Mouse (Mus musculus) testis, postnatal 14 days (tissue): Measurements from ENCODE around the gene Aprt.
A peak's percentile ranks its signal among the peaks of the same experiment; 100 is the strongest.

Experiments
- DNase-seq: peaks from one replicate; pipeline ENCODE4 v3.0.0; 2021; ENCODE audit warnings: low spot score

Gene Aprt

DNA sequence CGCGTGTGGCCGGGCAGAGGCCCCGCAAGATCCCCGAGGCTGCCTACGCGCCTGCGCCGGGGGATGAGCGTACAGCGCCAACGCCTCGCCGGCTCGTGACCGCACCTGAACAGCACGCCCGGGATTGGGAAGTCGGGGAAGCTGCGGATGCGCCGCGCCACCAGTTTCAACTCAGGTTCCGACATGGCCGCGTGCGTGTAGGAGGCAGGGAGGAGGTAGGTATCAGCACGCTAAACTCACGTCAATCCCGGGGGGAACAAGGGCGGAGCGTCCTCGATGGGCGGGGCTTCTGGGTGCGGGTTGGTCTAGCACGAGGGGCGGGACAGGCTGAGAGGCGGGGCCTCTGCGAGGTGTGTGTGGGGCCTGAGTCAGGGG lies at the start of gene Aprt:
Gene Aprt, minus strand, starts transcription at position 262 of the 375 bp plus-strand sequence.
- DNase-seq: peak; percentile 92

DNA sequence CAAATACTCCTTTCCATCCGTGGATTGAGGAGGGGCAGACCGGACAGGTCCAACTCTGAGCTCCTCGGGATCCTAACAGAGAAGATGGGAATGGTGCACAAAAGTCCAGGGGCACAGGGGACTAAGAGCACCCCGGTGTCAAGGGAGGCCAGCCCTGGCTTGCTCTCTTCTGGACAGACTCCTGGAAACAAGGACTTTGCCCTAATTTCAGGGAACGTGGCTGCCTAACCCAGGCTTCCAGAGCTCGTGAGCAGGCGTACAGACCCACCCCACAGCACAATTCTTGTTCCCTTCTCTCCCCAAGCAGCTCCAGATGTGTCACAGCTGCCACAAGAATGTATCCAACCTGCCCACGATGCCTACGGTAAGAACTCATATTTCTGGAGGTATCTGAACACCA lies 49.1 kb upstream of the Aprt start:
- no peak for DNase-seq

DNA sequence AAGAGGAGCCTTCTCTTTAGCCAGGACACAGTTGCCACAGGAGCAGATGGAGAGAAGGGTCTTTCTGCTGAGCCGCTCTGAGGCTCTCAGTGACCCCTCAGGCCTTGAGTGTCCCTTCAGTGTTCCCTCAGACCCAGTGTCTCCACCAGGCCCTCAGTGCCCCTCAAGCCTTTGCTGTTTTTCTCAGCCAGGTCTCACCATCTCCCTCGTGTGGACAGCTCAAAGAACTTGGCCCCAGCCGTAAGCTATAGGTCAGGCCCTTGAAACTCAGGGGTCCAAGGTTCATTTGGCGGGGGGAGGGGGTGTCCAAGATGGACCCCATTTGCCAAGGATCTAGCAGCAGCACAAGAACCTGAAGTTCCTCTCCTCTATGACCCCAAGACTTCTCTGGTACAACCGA lies 47.9 kb upstream of the Aprt start:
- no peak for DNase-seq

DNA sequence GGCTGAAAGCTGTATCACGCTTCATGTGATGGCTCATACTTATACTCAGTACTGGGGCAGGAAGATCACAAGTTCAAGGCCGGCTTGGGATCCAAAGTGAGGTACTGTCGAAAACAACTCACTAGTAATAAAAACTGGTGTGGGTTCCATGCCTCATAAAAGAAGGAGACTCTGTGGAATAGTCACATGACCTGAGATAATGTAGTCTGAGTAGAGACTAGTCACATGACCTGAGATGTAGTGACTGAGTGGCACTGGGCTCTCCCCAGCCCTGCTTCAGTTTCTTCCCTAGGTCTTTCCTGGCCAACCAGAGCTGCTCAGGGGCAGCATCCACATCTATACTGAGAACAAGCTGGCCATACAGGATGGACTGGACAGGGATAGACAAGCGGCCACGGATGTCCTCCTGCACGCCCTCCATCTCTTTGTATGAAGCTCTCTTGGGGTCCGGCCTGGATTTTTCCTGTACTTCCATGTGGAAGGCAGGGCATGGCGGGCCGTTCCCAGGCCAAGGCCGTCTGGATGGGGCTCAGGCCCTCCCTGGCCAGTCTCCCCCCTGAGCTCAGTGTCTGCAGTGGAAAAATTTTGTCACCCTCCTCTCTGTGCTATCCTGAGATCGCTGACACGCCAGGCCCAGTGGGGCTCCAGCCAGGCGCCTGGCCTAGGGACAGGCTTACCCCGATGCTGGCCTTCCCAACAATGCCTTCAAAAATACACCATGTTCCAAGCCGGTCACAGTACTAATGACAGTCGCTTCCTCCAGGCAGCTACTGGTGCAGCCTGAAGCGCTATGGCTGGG lies 47.3 kb upstream of the Aprt start:
- DNase-seq: no peak

DNA sequence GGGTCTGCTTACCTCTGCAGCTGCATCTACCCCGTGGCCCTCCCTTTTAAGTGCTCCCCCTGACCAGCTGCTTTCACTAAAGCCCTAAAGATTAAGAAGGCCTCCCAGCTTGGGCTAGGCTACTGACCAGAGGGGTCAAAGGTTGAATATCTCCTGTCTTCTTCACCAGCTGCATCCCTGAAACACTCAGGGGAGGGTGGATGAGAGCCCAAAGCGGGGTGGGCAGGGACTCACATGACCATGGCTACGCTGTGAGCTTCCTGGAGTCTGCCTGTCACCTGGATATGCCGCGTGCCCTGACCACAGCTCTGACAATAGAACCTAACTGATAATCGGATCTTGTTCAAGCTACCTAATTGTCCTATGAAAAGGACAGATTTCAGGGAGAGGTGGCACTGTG lies 46.0 kb upstream of the Aprt start, which contains the start of gene Pabpn1l:
Gene Pabpn1l, minus strand, starts transcription at position 13 of the 400 bp plus-strand sequence.
- no peak for DNase-seq

DNA sequence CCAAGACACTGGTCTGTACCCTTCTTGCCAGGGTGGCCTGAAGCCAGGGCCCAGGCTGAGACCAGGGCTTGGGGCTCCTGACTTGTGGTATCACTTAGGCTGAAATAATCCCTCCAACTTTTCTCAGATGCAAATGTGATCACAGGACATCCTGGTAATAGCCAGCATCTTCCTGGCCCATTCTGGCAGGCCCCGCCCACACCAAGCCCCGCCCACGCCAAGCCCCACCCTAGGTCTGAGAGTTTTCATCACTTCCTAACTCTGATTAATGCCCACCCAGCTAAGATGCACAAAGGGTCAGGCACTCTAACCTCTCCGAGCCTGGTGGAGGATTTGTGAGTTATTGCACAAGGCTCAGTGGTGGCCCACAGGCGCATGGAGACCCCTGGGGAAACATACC lies 43.7 kb upstream of the Aprt start:
- DNase-seq: no peak

DNA sequence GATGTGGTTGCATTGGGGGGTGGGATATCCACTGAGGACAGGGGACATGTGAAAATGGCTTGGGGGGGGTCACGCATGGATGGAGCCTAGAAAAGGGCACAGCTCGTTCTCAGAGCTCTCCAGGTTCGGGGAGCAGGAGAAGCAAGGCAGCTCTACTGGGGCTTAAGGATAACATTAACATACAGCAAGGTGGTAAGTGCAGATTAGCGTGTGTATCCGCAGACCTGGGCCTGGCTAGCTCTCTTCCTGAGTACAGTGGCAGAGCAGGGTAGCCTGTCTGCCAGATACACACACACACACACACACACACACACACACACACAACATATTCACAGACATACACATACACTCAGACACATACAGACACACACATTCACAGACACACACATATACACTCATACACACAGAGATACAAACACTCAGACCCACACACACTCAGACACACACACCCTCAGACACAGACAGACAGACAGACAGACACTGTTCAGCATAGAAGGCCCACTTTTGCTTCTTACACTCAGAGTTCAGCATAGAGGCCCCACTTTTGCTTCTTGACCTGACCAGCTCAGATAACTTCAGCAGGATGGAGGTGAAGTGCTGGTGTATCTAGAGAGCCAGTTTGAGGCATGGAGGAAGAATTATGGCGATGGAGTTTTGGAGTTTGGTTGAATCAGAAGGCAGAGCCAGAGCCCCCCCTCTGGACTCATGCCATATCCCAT lies 42.1 kb upstream of the Aprt start:
- DNase-seq: no peak

DNA sequence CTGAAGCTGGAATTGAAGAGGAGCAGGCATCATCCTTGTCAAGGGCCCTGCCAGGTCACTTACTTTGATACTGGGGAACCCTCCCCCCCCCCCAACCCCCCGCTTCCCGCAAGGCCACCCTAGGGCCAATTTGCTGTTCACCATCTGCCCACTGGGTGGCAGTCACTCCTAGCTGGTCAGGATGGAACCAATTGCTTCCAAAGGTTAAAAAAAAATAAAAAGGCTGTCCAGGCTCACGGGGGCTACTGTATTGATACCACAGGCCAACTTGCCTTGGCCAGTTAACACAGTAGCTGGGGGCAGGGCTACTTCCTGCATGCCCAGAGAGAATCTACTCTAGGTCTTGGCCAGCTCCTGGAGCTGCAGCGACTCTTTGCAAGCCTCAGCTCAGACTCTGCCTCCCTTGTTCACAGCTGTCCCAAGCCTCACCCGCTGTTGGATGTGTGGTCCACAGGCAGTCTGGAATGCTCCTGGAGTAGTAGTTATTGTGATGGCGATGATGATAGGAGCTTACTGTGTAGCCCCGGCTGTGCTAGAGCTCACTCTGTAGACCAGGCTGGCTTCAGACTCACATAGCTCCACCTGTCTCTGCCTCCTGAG lies 41.3 kb upstream of the Aprt start:
- peak; percentile 48 for DNase-seq

DNA sequence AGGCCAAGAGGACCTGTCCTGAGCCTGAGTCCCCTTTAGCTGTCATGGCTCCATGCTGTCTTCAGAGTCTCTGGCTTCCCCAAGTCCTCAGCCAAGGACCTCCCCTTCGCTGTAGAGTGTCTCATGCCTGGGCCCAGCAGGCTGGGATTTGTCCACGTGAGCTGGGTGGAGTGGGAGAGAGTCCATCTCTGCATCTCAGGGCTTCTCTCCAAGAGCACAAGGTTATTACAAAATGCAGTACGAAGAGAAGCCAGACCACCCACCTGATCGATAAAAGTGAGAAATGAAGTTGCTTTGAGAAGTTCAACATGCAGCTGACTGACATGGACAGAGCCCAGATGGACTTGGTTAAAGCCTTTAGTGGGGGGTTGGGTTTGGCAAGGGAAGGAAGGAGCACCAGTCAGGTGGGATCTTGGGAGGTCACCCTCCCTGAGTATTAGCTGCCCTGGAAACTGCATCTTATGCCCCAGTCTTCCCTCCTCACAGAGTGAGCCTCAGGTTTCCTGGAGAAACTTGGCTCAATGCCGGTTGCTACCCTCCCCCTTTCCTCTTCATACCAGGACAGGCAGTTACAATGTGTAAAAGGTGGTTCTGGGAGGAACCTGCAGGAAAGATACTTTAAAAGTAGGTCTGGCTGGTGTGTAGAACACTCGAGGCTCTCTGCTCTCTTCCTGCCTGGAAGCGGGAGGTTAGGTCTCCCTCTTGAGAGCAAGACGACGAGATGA lies 39.6 kb upstream of the Aprt start:
- peak; percentile 57 for DNase-seq

DNA sequence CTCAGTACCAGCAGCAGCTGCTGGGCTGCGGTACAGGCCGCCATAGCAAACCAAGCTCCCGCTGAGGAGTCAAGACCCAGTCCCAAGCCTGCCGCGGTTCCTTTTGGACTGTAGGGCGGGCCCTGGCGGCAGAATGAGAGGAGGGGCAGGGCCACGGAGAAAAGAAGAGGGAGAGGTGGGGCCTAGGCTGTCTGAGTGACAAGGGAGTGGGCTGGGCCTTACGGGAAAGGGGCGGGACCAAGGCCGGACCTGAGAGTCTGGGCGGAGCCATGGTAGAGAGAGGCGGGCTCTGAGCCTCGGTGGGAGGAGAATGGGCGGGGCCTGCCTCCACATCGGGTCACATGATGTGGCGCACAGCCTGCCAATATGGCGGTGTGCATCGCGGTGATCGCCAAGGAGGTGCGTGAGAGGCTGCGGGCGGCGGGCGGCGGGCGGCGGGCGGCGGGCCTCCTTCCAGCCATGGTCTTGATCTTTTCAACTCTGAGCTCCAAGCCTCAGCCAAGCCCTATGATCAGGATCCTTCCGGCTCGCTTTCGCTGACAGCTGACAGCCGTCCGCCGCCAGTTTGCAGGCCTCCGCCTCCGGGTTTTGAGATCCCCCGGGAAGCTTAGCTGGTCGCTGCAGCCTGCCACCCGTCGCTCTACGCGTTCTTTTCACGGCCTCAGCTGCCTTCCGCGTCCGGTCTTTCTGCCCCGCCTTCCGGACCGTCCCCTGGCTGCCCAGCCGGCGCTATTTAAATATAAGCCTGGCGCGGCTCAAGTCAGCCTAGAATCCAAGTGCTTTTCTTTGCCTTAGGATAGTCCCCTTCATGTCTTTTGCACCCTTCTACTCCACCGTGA lies 34.8 kb upstream of the Aprt start, which contains the start of the genes Galns and Trappc2l:
Gene Galns, minus strand, starts transcription at position 169 of the 839 bp plus-strand sequence.
Gene Trappc2l, plus strand, starts transcription at position 346 of the 839 bp plus-strand sequence.
- DNase-seq: peak; percentile 95

DNA sequence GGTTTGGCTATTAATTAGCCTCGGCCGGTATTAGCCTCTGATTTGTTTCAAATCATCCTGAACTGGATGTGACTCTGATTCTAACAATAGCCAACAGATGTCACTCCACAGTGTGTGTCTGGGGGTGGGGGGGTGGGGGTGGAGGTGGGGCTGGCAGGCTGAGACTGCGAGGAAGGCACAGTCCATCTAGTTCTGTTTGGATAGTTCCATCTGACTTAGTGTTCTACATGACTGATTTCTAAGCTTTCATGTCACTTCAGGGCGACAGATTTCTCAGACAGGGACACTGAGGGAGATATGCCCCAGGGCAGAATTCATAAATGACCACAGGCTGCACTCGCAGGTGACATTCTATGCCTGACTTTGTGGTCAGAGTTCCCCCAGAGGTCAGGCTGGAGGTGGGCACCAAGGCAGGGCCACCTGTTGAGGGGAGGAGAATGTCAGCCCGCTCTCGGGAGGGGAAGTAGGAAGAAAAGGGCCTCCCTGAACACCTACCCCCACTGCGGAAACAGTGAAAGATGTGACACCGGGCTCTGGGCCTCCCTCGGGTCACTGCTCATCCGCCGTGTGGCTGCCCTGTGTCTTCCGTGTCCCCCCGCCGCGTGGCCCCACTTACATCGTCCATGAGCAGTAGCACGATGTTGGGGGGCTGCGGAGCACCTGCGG lies 34.0 kb upstream of the Aprt start:
- DNase-seq: no peak

DNA sequence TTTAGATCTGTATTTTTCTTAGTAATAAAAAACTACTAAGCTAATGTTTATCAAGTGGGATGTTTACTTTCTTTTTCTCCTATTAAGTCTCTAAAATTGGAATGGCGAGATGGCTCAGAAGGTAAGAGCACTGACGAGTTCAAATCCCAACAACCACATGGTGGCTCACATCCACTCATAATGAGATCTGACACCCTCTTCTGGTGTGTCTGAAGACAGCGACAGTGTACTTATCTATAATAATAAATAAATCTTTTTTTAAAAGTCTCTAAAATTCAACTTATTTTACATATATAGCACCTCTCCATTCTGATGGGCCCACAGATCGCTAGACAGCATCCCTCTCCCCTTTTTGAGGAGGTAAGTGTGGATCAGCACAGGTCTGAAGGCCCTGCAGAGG lies 33.5 kb upstream of the Aprt start:
- DNase-seq: no peak

DNA sequence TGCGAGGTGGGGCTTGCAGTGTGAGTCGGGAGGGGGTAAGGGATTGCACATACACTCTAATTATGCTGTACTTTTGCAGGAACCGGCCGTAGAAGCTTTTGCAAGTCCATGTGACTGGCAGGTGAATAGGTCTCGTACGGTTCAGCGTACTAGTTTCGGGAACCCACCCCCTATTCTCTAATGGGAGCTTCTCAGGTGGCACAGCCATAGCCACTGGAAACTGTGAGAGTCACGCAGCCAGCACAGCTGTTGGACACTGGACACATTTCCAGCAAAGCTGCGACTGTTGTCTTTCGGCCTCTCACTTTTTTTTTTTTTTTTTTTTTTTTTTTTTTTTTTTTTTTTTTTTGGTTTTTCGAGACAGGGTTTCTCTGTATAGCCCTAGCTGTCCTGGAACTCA lies 30.1 kb upstream of the Aprt start:
- no peak for DNase-seq

DNA sequence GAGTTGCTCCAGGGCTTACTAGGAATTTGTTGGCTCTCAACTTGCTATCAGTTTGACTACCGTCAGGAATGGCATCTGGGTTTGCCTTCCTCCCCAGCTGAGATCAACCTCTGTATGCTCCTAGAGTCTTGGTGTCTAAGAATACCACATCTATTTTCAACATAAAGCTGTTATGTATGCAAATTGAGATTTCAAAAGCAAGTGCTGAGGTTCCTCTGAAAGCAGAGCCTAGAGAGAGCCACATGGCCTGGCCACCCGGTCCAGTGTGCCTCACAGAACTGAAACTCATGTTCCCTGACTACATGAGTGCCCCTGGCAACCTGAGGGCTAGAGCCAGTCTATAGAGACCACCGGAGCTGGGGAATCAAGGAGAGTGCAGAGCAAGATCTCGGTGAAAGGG lies 28.7 kb upstream of the Aprt start:
- no peak for DNase-seq

DNA sequence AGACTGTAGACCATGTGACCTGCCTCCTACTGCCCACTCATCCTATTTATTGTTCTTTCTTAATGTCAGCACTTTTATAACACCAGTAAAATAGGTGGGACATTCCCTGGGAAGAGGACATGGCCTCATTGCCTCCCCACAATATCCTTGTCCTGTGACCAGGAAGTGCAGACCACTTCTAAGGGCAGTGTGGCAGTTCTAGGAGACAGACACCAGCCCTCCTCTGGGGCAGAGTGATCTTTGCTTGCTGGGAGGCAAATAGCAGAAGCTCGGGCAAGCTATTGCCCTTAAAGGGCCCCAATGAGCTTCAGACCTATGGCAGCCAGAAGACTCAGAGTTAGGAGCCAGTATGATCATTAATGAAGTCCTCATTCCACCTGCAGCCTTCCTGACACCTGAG lies 27.9 kb upstream of the Aprt start:
- no peak for DNase-seq

DNA sequence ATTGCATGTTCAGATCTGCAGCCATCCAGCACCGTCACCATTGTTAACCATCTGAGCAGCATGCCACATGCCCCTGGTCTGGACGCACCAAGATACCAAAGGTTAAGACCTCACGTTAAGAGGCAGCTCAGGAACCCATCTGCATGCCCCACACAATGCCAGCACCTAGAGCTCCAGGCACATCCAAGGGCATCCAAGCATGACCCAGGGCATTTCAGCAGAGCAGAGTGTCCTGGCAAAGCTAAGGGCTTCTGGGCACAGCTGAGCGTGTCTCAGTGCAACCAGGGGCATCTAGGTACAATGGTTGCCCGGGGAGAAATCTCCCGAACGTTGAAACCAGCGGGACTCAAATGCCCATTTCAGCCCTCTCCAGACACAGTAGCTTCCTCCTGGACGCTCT lies 24.0 kb upstream of the Aprt start:
- DNase-seq: no peak

DNA sequence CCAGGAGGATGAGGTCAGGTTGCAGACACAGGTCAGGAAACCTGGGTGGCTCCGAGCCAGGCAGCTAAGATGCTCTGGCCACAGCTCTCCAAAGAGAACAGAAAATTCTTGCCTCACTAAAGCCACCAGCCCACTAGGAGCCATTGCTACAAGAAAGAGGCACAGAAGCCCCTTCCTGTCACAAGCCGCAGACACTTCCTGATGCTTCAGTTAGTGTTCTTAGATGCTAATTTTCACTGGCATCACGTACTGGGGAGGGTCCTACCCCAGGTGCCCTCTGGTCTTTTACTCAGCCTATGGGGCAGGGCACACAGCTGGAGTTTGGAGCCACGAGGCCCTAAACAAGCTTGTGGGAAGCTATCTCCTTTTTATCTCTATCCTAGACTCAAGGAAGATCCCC lies 19.3 kb upstream of the Aprt start:
- no peak for DNase-seq

DNA sequence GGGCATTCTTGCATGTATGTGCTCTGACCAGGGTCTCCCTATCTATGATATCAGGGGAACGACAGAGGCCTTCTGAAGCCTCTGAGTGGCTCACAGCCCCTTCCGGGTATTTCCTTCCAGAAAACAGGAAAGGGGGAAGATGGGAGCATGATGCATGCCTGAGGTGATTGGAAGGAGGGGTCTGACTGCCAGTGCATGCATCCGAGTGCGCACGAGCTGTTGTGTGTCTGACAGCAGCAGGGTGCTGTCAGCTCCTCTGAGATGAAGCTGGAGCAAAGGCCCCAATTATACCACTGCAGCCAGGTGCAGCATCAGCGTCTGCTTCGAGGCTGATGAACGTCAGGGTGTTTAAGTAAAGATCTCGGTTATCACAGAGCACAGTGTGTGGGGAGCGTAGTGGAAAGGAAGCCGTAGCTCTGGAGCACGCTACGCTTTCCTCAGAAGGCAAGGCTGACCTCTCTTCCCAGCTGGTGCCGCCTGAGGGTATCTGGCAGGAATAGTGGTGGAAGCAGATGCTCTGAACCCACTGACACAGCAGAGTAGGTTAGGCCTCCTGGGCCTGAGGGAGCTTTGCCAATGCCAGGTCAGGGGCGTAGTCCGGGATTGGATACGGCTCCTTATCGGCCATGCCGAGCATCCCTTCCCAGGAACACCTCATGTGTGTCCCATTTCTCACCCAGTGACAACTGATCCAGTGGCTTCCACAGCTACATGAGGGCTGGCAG lies 17.2 kb upstream of the Aprt start:
- no peak for DNase-seq

DNA sequence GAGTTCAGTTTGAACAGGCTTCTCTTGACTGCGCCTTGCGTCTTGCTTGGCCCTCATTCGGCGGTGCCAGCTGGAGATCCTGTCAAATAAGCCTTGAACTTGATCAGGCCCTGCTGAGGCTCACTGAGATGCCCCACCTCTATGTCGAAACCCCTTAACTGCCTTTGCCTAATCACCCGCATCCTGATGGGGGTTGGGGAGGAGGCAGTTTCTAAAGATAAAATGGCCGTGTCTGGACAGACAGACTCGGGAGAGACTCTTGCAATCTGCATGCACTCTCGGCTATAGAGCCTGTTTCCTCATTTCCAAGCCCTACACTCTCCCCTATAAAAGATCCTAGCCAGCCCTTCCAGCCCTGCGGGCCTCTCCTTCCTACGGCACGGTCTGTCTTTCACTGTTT lies 16.5 kb upstream of the Aprt start:
- DNase-seq: no peak

DNA sequence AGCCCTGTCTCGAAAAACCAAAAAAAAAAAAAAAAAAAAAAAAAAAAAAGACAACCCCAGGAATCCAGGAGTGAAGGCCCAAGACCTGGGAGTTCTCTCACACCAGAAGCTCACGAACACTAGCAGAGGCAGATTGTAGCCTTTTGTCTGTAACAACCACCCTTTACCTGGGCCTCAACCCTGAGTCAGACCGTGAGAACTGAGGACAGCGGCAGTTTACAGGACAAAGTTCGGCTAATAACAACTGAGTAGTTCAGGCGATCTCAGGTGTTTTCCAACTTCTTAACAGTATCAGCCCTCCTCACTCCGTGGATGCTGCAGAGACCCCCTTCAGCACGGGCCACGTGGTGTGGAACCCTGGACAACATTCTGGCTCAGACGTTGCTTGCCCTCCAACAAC lies 10.0 kb upstream of the Aprt start:
- DNase-seq: no peak
